Mouse (Mus musculus) erythroblast, embryonic 14.5 days (primary cell): ENCODE measurements around the gene Foxp1.

ENCODE experiments used
- GATA1 ChIP-seq: IDR thresholded peaks from 2 replicates; pipeline ENCODE4 v1.6.1; 2012; ENCODE audit warnings: low read length, inconsistent platforms, mixed read lengths
- TAL1 ChIP-seq: IDR thresholded peaks from 3 replicates; pipeline ENCODE4 v1.6.1; 2012; ENCODE audit warnings: low read length, inconsistent platforms, mixed read lengths

- TF ChIP-seq GATA1 = no peak
- TF ChIP-seq TAL1 = no peak
These were observed 36.5 kb downstream of the Foxp1 start for GRCm38 (mm10) chr6:99485884-99486640.
